Mouse (Mus musculus) central nervous system, embryonic 18 days (tissue): ENCODE measurements around the gene Asb2. TPM values are rescaled to one million over a fixed set of nuclear protein-coding genes. Genes with fewer than 3 reads are reported as not detected.

Source experiments
- polyA plus RNA-seq: library from polyadenylated mRNA; depleted of rRNA; stranded (reverse); fragments of >200 nt; gene quantifications from 2 replicates; pipeline ENCODE4 v1.2.3, GENCODE M21; 2012; rRNA removed

The Asb2 gene
- polyA plus RNA-seq = 1.6 and 3.5 TPM in 2 replicates

GRCm38 (mm10) chr12:103355746-103356414, at the start of gene Asb2:
Asb2 (minus strand) TSS chr12:103356001.

GRCm38 (mm10) chr12:103388505-103389347, 32.9 kb upstream of the Asb2 start, which contains the start of gene Otub2:
Otub2 (plus strand) TSS chr12:103388682.

GRCm38 (mm10) chr12:103310744-103311267, 45.0 kb downstream of the Asb2 start, which contains the start of gene Fam181a:
Fam181a (plus strand) TSS chr12:103310975.

Other genes with a start within 250 kb of the Asb2 start
- 1.5 and 1.7 TPM in 2 replicates for gene Prima1, start 113.9 kb downstream of the Asb2 start, polyA plus RNA-seq
- 7.7 TPM in 2 replicates for gene Fam181a, start 45.0 kb downstream of the Asb2 start, polyA plus RNA-seq
- 19.3 and 20.6 TPM in 2 replicates for gene Otub2, start 32.7 kb upstream of the Asb2 start, polyA plus RNA-seq
- 1.6 and 2.0 TPM in 2 replicates for gene 9330161L09Rik, start 51.8 kb upstream of the Asb2 start, polyA plus RNA-seq
- 81.1 and 85.7 TPM in 2 replicates for gene Ddx24, start 69.8 kb upstream of the Asb2 start, polyA plus RNA-seq
- 30.0 and 45.7 TPM in 2 replicates for gene Ifi27, start 78.2 kb upstream of the Asb2 start, polyA plus RNA-seq
- 7.3 and 12.3 TPM in 2 replicates for gene Ifi27l2a, start 87.7 kb upstream of the Asb2 start, polyA plus RNA-seq
- not detected in 2 replicates for gene Ifi27l2b, start 101.2 kb upstream of the Asb2 start, polyA plus RNA-seq
- 5.7 and 6.6 TPM in 2 replicates for gene Ppp4r4, start 176.3 kb upstream of the Asb2 start, polyA plus RNA-seq